Mouse (Mus musculus) erythroblast, adult 5-6 weeks (primary cell): ENCODE results near the gene Nmt1. TPM values are rescaled to one million over a fixed set of nuclear protein-coding genes. Genes with fewer than 3 reads are reported as not detected.
A peak's percentile ranks its signal among the peaks of the same experiment; 100 is the strongest.

Experiments used
- ATAC-seq: replicated peaks from 2 replicates; pipeline ENCODE4 v1.8.0; 2016; ENCODE audit warnings: moderate number of reproducible peaks, mild to moderate bottlenecking, moderate TSS enrichment, inconsistent platforms; ENCODE audit not compliant: poor library complexity, low FRiP score, severe bottlenecking
- total RNA-seq, 2 experiments: library from RNA; stranded (forward) in 1 of 2; stranded (reverse) in 1 of 2; fragments of 150-400 nt in 1 of 2; fragments of 200-764, 138-1000 nt in 1 of 2; gene quantifications; 2 replicates each; pipeline versions ENCODE4 v1.2.3 to v1.2.4; 2015 to 2017; ENCODE audit warnings: low replicate concordance in 2 of 2

Nmt1 gene
- total RNA-seq, 2 experiments from 2014 or later: 16.9 to 31.3 TPM

DNA sequence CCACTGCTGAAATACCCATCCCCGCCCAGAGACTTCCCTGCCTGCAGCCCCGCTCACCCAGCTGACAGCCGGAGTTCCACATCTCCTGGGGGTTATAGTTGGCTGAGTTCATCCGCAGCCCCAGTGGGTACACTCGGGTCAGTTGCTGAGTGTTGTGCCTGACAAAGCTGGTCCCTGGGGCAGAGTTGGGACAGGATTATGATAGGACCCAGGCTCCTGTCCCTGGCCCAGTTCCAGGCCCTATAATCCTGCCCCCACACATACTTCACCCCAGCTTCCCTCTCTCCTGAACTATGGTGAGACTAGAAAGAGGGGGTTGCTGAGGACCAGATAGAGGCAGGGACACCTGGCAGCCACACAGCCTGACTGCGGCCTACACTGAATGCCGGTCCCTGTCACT, 45.7 kb downstream of the Nmt1 start:
- no peak for ATAC-seq

DNA sequence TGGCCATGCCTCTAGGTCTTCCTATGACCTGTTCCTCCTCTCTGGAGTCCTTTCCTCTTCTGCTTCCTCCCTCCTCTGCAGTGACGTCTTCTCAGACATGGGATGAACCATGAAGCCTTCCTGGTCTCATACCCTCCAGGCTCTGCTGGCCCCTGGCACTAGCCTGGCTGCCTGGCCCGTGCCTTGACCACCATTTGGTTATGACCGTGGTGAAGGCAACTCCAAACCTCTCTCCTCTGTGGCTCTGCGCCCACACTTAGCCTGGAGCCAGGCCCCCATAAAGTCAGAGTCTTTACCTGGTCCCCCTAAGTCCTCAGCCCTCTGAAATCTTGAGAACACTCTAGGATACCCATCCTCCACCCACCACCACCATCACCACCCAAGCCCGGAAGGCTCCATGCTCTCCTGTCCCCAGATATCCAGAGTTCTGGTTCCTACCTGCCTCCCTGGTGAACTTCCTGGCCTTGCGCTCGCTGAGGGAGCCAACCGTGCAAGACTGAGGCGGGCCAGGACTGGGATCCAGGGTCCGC, 46.2 kb downstream of the Nmt1 start:
- ATAC-seq: no peak

DNA sequence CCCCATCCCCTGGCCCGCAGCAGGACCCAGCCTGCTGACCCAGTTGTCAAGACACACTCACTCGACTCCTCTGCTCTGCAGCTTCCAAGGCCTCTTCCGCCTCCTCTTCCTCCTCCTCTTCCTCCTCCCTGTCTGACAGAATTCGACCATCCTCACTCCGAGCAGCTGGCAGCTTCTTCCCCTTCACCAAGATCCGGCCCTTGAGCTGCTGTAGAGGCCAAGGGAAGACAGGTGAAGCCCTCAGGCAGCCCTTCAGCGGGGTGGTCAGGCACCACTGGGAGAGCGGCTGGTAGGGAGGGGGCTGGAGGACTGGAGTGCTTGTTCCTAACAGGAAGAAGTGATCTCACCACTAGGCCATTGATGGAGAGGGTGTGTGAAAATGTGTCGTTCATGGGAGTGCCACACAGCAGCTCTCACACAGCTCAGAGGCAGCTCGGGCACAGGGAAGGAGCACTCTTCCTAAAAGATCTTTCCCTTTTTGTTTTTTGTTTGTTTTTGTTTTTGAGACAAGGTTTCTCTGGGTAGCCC, 46.9 kb downstream of the Nmt1 start:
- ATAC-seq: no peak

- ATAC-seq: peak; percentile 89
Measured at GRCm38 (mm10) chr11:103076010-103076409, 48.0 kb downstream of the Nmt1 start.

- ATAC-seq: no peak
Measured at GRCm38 (mm10) chr11:103076581-103076980, 48.6 kb downstream of the Nmt1 start.

- no peak for ATAC-seq
Measured at GRCm38 (mm10) chr11:103078131-103078530, 50.1 kb downstream of the Nmt1 start.

GRCm38 (mm10) chr11:103080323-103081091, 52.5 kb downstream of the Nmt1 start:
- ATAC-seq: no peak

GRCm38 (mm10) chr11:103081631-103082030, 53.6 kb downstream of the Nmt1 start:
- no peak for ATAC-seq

- 0 out of 2 replicates have a peak, but pooled peaks have one; percentile 24 for ATAC-seq
Measured at GRCm38 (mm10) chr11:103093306-103093705, 65.3 kb downstream of the Nmt1 start.

- ATAC-seq: 0 out of 2 replicates have a peak, but pooled peaks have one; percentile 41
Measured at GRCm38 (mm10) chr11:103093862-103094833, 66.2 kb downstream of the Nmt1 start.

- ATAC-seq: no peak
Measured at GRCm38 (mm10) chr11:103095107-103095670, 67.2 kb downstream of the Nmt1 start.

- no peak for ATAC-seq
Measured at GRCm38 (mm10) chr11:103095801-103096200, 67.8 kb downstream of the Nmt1 start.

DNA sequence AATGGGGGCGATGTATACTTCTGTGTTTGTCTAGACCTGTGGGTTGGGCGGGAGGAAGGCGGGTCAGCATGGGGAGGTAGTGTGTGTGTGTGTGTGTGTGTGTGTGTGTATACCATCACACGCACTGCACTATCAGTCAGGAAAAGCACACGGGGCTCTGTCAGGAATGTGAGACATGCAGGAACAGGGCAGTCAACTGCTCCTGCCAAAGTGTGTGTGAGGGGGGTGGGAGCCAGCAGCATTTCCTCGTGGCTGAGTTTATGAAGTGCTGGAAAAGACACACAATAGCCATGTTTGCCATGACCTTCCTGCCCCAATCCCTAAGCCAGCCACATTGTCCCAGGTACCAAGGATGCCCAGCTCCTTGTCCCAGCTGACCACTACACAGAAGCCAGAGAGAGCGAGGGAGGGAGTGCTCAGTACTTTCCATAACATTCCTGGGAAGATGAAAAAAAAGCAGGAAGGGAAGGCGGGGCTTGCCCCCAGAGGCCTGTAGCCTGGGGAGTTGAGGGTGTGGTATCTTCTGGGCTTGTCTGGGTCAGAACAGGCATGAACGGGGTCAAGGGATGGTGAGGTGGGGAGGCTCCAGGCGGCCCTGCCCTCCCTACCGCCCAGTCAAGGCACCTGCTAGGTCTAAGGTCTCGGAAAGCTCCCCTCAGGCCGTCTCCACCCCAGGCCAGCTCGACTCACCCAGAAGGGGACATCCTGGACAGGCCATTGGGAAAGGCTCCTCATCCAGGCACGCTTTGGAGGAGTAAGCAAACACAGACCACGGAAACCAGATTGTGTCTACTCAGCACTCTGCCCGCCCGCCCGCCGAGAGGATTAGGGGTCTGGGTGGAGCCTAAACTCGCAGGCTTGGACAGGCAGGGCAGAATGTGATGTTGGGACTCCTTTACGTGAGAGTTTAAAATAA, 69.2 kb downstream of the Nmt1 start:
- no peak for ATAC-seq

GRCm38 (mm10) chr11:103098531-103099190, 70.7 kb downstream of the Nmt1 start:
- no peak for ATAC-seq

DNA sequence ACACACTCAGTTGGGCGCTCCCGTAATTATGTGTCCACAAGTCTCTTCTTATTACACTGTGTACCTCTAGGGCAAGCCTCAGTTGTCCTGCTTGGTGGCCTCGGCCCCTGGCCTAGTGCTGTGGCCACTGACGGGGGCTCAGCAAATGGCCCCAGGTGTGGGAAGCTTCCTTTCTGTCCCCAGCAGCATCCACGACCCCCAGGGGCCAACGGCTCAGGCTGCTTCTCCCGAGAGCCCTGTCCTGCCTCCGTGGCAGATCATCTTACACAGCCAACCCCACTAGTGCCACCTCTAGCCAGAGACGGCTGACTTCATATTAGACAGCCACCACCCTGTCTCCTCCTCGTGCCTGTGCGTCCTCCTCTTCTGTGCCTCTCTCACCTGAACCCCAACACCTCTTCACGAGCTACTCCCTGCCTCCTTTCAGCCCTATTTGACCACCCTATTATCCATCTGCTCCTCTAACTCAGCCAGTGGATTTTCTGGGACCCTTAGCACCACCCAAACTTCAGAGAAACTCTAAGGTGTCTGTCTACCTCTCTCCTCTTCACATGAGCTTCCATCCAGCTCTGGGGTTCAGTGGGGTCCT, 71.5 kb downstream of the Nmt1 start:
- ATAC-seq: no peak

GRCm38 (mm10) chr11:103100361-103100760, 72.4 kb downstream of the Nmt1 start:
- ATAC-seq: no peak

GRCm38 (mm10) chr11:103101481-103101865, 73.5 kb downstream of the Nmt1 start, which contains the start of the genes Plcd3 and Acbd4:
Plcd3 (minus strand) TSS chr11:103101658.
Acbd4 (plus strand) TSS chr11:103101682.
- peak; percentile 58 for ATAC-seq
